Comparison of ENCODE assay signal across 14 mouse cellular contexts in the genomic region with DNA sequence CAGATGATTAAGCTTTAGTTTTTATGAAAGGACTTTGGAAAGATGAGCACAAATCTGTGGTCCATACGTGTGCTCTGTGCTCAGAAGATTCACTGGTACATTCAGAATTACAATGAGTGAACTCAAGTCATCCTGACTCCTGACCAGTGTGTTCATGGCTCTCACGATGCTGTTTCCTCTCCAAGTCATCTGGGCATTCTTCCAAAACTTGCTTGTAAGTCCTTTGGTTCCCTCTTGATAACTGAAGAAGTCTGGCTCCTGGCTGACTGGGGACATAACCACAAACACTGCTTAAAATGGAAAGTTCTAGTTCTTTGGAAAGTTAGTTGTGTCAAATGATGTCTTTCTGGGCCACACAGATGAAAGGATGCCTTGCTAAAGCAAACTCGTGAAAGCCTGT. TPM values are rescaled to one million over a fixed set of nuclear protein-coding genes. Genes with fewer than 3 reads are reported as not detected.
DNase-seq lines count a peak whose midpoint lies in the region; ATAC-seq and TF ChIP-seq lines count a peak whose summit lies in the region.
"Had no signal": no experiment of that assay in that cellular context is flagged by ENCODE, and none has a peak within 500 bp of the region (broad histone marks: within the 10 kb centered on the region; RNA-seq: fewer than 3 reads in every experiment).

No protein-coding gene starts in this region.

- no peaks in the 10 kb centered on the region for H3K9me3 ChIP-seq in heart, postnatal 0 days (replicated peaks; ENCODE audit: control insufficient read depth, low read length)
- H3K9me3 ChIP-seq in forebrain, embryonic 10.5 days = no peaks in the 10 kb centered on the region
- H3K9me3 ChIP-seq: embryonic facial prominence, embryonic 13.5 days; liver, embryonic 15.5 days; megakaryocyte, embryonic 14.5 days; midbrain, embryonic 15.5 days had no signal

- H3K9ac ChIP-seq in heart, postnatal 0 days (replicated peaks; ENCODE audit: low read depth, low read length) = no peak overlapping the region
- H3K9ac ChIP-seq: embryonic facial prominence, embryonic 13.5 days; liver, embryonic 15.5 days; midbrain, embryonic 15.5 days had no signal

- H3K27me3 ChIP-seq in heart, postnatal 0 days (ENCODE audit: control insufficient read depth, insufficient read depth, low read length) = no peaks in the 10 kb centered on the region
- no peaks in the 10 kb centered on the region for H3K27me3 ChIP-seq in forebrain, embryonic 10.5 days (ENCODE audit: poor library complexity, severe bottlenecking)
- H3K27me3 ChIP-seq: embryonic facial prominence, embryonic 13.5 days; liver, embryonic 15.5 days; megakaryocyte, embryonic 14.5 days; midbrain, embryonic 15.5 days had no signal

- ATAC-seq in heart, postnatal 0 days (ENCODE audit: insufficient read depth, low read depth) = 0 out of 2 replicates have a peak, but pooled peaks have one; percentile 20
- no peak for ATAC-seq in megakaryocyte, adult 5-6 weeks (ENCODE audit: poor library complexity, severe bottlenecking)
- ATAC-seq: midbrain, embryonic 15.5 days had no signal

- TF ChIP-seq EP300 in heart, postnatal 0 days (IDR thresholded peaks at IDR 0.05; ENCODE audit: low read depth) = no peak

- intact Hi-C loops in heart, postnatal 25 days (cut with DNase I) = no loop called here

- no peaks in the 10 kb centered on the region for H3K36me3 ChIP-seq in heart, postnatal 0 days (replicated peaks; ENCODE audit: control insufficient read depth, insufficient read depth, low read length)
- no peaks in the 10 kb centered on the region for H3K36me3 ChIP-seq in forebrain, embryonic 10.5 days (replicated peaks)
- H3K36me3 ChIP-seq: embryonic facial prominence, embryonic 13.5 days; liver, embryonic 15.5 days; midbrain, embryonic 15.5 days had no signal

- H3K4me2 ChIP-seq in heart, postnatal 0 days (ENCODE audit: low read depth, low read length) = no peak overlapping the region
- H3K4me2 ChIP-seq: embryonic facial prominence, embryonic 13.5 days; liver, embryonic 15.5 days; midbrain, embryonic 15.5 days had no signal

- peaks cover 11% of the 10 kb centered on the region for H3K4me1 ChIP-seq in heart, postnatal 0 days (ENCODE audit: control insufficient read depth, insufficient read depth)
- no peaks in the 10 kb centered on the region for H3K4me1 ChIP-seq in forebrain, embryonic 10.5 days
- H3K4me1 ChIP-seq: embryonic facial prominence, embryonic 13.5 days; liver, embryonic 15.5 days; megakaryocyte, embryonic 14.5 days; midbrain, embryonic 15.5 days had no signal

- no peak for TF ChIP-seq CTCF in heart, postnatal 0 days (IDR thresholded peaks at IDR 0.05; ENCODE audit: low read depth)

- H3K4me3 ChIP-seq in heart, postnatal 0 days (ENCODE audit: low read depth, low read length) = no peak overlapping the region
- H3K4me3 ChIP-seq in forebrain, embryonic 10.5 days = no peak overlapping the region
- H3K4me3 ChIP-seq: embryonic facial prominence, embryonic 13.5 days; liver, embryonic 15.5 days; megakaryocyte, embryonic 14.5 days; midbrain, embryonic 15.5 days had no signal

- DNase-seq in heart, adult 8-10 months (ENCODE audit: low spot score) = peak; percentile 42
- no peak for DNase-seq in heart, postnatal 25 days (ENCODE audit: low spot score)
- peak; percentile 34 to 35 for DNase-seq in heart, adult 9 months (ENCODE audit: low spot score in 2 of 2)
- DNase-seq in heart, postnatal 0 days (ENCODE audit: low spot score) = peak; percentile 59
- peak; percentile 18 for DNase-seq in lung, postnatal 36 days
- DNase-seq in forebrain, embryonic 10.5 days (ENCODE audit: extremely low spot score, low spot score) = no peak
- DNase-seq: gastrocnemius, postnatal 10 days; kidney, adult 8-10 months; retina, postnatal 1 day had no signal

- H3K27ac ChIP-seq in heart, postnatal 0 days (ENCODE audit: low read depth) = no peak overlapping the region
- H3K27ac ChIP-seq in forebrain, embryonic 10.5 days = no peak overlapping the region
- H3K27ac ChIP-seq: embryonic facial prominence, embryonic 13.5 days; liver, embryonic 15.5 days; midbrain, embryonic 15.5 days had no signal

- 9% methylated on average over 3 of the region's 3 CpGs for WGBS in heart, postnatal 0 days
- WGBS in forebrain, embryonic 10.5 days = 87% methylated on average over 3 of the region's 3 CpGs

RNA-seq across cellular contexts. Expression of gene Rims1, which starts 57.2 kb away (rescaled TPM):
- under 1 TPM in 3 of 4 experiments, not detected in 1; 0.22 to 0.30 (median 0.22) TPM for total RNA-seq in heart, adult 8-10 months (2022)
- under 1 TPM; 0.18 to 0.20 TPM for total RNA-seq in heart, postnatal 25 days (2021)
- total RNA-seq in heart, postnatal 0 days (2014; rRNA removed; ENCODE audit: low replicate concordance) = 1.7 and 2.6 TPM in 2 replicates
- 0.59 and 0.62 TPM in 2 replicates for polyA plus RNA-seq in heart, postnatal 0 days (2015; fragmentation: Nextera tagmentation; extraction: Ambion mirVana)
- polyA plus RNA-seq in forebrain, embryonic 10.5 days (2016; fragmentation: Nextera tagmentation; extraction: Ambion mirVana) = 0.96 and 1.1 TPM in 2 replicates
- not detected in 2 replicates for total RNA-seq in megakaryocyte, adult 5-6 weeks (2015)
- total RNA-seq in megakaryocyte, adult 5-6 weeks (2017) = not detected in 2 replicates

Comparison
In these comparisons a context has a peak if more than half of its experiments do, and no peak if none do; other contexts are left out.
1. DNase-seq: peak in heart, adult 8-10 months (single experiment), heart, adult 9 months (2 of 2), heart, postnatal 0 days (single experiment) and lung, postnatal 36 days (single experiment); none in heart, postnatal 25 days (single experiment) and forebrain, embryonic 10.5 days (single experiment).